Mouse (Mus musculus): ENCODE measurements at regions not wholly inside any gene's neighbourhood (a gene's known extent, or its start where the extent isn't known, plus 50 kb on each side); places are given as distances from the start of the nearest gene placed in this dataset.

- no peak for ATAC-seq (replicated peaks; ENCODE audit: low FRiP score, low TSS enrichment, poor library complexity, severe bottlenecking)
Observed at GRCm38 (mm10) chr8:11973436-11973835, 133.2 kb downstream of the Tex29 start.

GRCm38 (mm10) chr8:11977121-11977520, 136.8 kb downstream of the Tex29 start:
- no peak for ATAC-seq (replicated peaks; ENCODE audit: low FRiP score, low TSS enrichment, poor library complexity, severe bottlenecking)

GRCm38 (mm10) chr8:11979056-11979455, 138.8 kb downstream of the Tex29 start:
- ATAC-seq (replicated peaks; ENCODE audit: low FRiP score, low TSS enrichment, poor library complexity, severe bottlenecking) = no peak

GRCm38 (mm10) chr8:11981458-11981857, 141.2 kb downstream of the Tex29 start:
- no peak for ATAC-seq (replicated peaks; ENCODE audit: low FRiP score, low TSS enrichment, poor library complexity, severe bottlenecking)

GRCm38 (mm10) chr8:11990024-11990423, 149.8 kb downstream of the Tex29 start:
- no peak for ATAC-seq (replicated peaks; ENCODE audit: low FRiP score, low TSS enrichment, poor library complexity, severe bottlenecking)

GRCm38 (mm10) chr8:11999736-12000458, 159.6 kb downstream of the Tex29 start:
- no peak for ATAC-seq (replicated peaks; ENCODE audit: low FRiP score, low TSS enrichment, poor library complexity, severe bottlenecking)

GRCm38 (mm10) chr8:12000459-12000789, 160.2 kb downstream of the Tex29 start:
- no peak for ATAC-seq (replicated peaks; ENCODE audit: low FRiP score, low TSS enrichment, poor library complexity, severe bottlenecking)

- no peak for ATAC-seq (replicated peaks; ENCODE audit: low FRiP score, low TSS enrichment, poor library complexity, severe bottlenecking)
Observed at GRCm38 (mm10) chr8:12004241-12004640, 164.0 kb downstream of the Tex29 start.

GRCm38 (mm10) chr8:12012769-12013168, 172.5 kb downstream of the Tex29 start:
- ATAC-seq (replicated peaks; ENCODE audit: low FRiP score, low TSS enrichment, poor library complexity, severe bottlenecking) = no peak

- ATAC-seq (replicated peaks; ENCODE audit: low FRiP score, low TSS enrichment, poor library complexity, severe bottlenecking) = no peak
Observed at GRCm38 (mm10) chr8:12017750-12018149, 177.5 kb downstream of the Tex29 start.

- ATAC-seq (replicated peaks; ENCODE audit: low FRiP score, low TSS enrichment, poor library complexity, severe bottlenecking) = no peak
Observed at GRCm38 (mm10) chr8:12019272-12019671, 179.0 kb downstream of the Tex29 start.

GRCm38 (mm10) chr8:12023669-12024390, 183.6 kb downstream of the Tex29 start:
- no peak for ATAC-seq (replicated peaks; ENCODE audit: low FRiP score, low TSS enrichment, poor library complexity, severe bottlenecking)

- no peak for ATAC-seq (replicated peaks; ENCODE audit: low FRiP score, low TSS enrichment, poor library complexity, severe bottlenecking)
Observed at GRCm38 (mm10) chr8:12030363-12031116, 190.3 kb downstream of the Tex29 start.

- ATAC-seq (replicated peaks; ENCODE audit: low FRiP score, low TSS enrichment, poor library complexity, severe bottlenecking) = no peak
Observed at GRCm38 (mm10) chr8:12031796-12032195, 191.5 kb downstream of the Tex29 start.

GRCm38 (mm10) chr8:12032386-12032785, 192.1 kb downstream of the Tex29 start:
- no peak for ATAC-seq (replicated peaks; ENCODE audit: low FRiP score, low TSS enrichment, poor library complexity, severe bottlenecking)

GRCm38 (mm10) chr8:12036349-12036748, 196.1 kb downstream of the Tex29 start:
- ATAC-seq (replicated peaks; ENCODE audit: low FRiP score, low TSS enrichment, poor library complexity, severe bottlenecking) = no peak

GRCm38 (mm10) chr8:12040924-12041323, 200.7 kb downstream of the Tex29 start:
- no peak for ATAC-seq (replicated peaks; ENCODE audit: low FRiP score, low TSS enrichment, poor library complexity, severe bottlenecking)

- ATAC-seq (replicated peaks; ENCODE audit: low FRiP score, low TSS enrichment, poor library complexity, severe bottlenecking) = no peak
Observed at GRCm38 (mm10) chr8:12041662-12042061, 201.4 kb downstream of the Tex29 start.

GRCm38 (mm10) chr8:12050841-12051240, 210.6 kb downstream of the Tex29 start:
- ATAC-seq (replicated peaks; ENCODE audit: low FRiP score, low TSS enrichment, poor library complexity, severe bottlenecking) = no peak

- no peak for ATAC-seq (replicated peaks; ENCODE audit: low FRiP score, low TSS enrichment, poor library complexity, severe bottlenecking)
Observed at GRCm38 (mm10) chr8:12051357-12051756, 211.1 kb downstream of the Tex29 start.

Measured in megakaryocyte-erythroid progenitor cell, adult 5-6 weeks (primary cell).